Mouse (Mus musculus): ENCODE measurements around the gene Erg28.

- TF ChIP-seq CTCF (IDR thresholded peaks at IDR 0.05; ENCODE audit: control insufficient read depth, insufficient read depth, insufficient replicate concordance, low read depth, low read length) (no peak), POLR2A (IDR thresholded peaks at IDR 0.05; ENCODE audit: control insufficient read depth, low read depth, low read length) (no peak)
Observed at GRCm38 (mm10) chr12:85822051-85822450, 2.3 kb downstream of the Erg28 start.

Data from testis, adult 2 months (tissue).